Mouse (Mus musculus) c-Kit-positive CD71-positive TER-119-negative erythroid progenitor cells, embryonic 14.5 days (primary cell): Measurements from ENCODE around the gene Nav3.
"Not testable (repeated sequence)": the region's sequence is repeated elsewhere in the genome, so short reads cannot be mapped to it uniquely, and the experiment has no call there.

ENCODE experiments used
- DNase-seq: peaks from one replicate; pipeline ENCODE4 v3.0.0-alpha.2; 2013; ENCODE audit warnings: low read depth

Nav3 gene

DNA sequence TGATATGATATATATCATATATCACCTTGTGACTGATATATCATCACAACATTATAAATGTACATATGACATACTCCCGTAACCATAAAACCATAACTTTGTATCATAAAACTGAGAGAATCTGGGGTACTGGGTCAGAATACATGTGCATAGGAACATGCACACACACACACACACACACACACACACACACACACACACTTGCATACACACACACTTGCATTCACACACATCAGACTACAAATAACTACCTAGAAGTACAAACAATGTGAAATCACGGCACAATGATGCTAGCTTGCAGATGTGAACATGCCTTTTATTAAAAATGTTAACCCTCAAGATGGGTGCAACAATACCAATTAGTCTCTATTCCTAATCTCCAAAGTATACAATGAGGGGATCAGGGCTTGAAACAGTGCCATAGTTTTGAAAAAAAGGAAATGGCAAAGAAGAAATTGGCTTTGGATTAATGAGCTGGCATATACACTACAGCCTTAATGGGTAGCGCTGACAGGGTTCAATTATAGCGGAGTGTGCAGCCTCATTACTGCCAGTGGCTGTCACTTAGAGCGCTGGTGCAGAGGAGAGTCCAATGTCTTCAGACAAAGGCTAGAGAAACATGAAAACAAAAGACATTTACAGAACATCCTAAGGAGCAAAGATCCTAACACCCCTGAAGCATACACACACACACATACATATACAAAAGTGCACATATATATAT is 72.3 kb downstream of the Nav3 start:
- not testable (repeated sequence) for DNase-seq

DNA sequence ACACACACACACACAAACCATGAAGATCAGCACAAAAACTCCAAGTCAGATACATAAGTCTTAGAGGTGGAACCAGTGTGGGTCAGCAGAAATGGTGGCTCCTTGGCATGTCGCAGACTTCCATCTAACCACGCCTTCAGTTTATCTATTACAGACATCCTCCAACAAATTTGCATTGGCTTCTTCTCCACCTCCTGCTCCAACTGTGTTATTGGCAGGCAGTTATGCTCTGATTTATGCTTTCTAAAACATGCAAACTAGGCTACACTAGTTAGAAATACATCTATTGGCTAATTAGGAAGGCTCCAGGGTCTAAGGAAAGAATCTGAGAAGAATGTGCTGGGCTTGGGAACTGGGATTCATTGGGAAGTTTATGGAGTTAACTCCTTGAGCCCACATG is 75.2 kb downstream of the Nav3 start:
- DNase-seq = no peak

DNA sequence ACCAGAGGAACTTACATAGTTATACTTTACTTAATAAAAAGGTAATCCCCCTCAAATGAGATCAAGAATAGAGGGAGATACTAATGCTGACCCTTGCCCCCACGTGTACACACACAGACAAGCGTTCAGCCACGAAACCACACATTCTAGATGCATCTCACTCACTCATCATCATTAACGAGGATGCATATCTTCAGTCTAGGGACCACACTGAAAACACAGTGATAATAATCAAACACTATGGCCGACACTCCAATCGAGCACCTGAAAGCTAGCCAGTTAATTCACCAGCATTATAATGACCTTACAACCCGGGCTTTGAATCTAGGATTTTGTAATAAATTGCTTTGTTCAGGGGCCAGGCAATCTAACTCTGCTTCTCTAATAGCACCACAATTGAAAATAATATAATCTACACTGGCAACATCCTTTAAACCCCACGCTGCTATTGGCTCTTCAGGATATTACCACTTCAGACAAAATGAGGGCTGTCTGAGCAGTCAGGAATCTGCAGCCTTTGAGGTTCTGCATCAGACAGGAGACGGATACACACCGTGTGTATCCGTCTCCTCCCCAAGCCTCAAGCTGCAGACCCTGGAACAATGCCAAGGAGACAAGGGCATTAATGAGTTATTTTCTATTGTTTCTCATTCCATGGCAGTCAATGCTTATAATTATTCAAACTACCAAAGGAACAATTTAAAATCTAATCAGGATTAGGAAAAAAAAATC is 83.1 kb downstream of the Nav3 start:
- no peak for DNase-seq

DNA sequence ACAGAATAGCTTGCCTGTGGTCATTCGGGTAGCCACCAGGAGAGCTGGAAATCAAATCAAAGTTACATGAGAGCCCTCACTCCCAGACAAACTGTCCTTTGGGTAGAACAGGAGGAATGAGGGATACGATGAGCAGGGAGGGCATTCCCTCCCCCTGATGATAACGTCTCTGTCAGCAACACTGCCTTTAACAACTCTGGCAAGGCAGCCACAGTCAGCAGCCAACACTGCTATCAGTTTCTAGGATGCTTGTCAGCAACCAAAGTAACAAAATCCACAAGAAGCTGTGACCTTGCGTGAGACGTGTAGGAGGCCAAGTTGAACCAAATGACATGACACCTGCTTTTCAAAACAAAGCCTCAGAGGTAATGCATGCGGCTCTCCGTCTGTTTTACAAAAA is 103.9 kb downstream of the Nav3 start:
- no peak for DNase-seq

DNA sequence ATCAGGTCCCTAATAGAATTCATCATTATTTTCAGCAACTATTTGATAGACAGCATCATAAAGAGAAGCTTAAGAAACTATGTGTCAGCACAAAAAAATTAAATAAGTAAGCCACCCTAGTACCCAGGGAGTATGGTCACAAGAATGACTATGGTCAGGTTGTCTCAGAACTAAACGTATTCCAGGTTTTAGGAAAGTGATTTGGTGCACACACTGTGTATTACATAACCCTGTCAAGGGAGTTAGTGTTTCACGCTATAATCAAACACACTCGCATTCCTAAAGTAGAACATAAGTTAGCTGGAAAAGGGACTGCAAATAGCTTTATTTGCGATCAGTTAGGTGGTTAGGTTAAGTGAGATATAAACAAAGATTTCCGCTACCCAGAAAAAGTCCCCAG is 126.0 kb downstream of the Nav3 start:
- no peak for DNase-seq

DNA sequence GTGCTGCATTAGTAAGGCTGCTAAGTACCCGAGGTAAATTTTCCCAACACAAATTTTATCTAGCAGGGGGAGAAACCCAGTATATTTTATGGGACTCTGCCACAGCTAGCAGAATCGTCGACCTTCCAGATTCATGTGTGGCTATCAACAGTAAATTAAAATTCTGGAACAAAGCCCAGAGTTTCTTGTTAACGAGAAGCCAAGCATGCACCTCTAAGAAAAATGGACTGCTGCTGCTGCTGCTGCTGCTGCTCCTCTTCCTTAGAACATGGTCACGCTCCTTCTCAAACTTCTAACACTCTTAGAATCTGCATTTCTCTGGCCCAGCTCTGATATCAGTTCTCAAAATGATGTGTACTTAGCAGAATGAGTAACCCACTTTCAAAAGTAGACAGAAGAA is 126.4 kb downstream of the Nav3 start:
- no peak for DNase-seq

DNA sequence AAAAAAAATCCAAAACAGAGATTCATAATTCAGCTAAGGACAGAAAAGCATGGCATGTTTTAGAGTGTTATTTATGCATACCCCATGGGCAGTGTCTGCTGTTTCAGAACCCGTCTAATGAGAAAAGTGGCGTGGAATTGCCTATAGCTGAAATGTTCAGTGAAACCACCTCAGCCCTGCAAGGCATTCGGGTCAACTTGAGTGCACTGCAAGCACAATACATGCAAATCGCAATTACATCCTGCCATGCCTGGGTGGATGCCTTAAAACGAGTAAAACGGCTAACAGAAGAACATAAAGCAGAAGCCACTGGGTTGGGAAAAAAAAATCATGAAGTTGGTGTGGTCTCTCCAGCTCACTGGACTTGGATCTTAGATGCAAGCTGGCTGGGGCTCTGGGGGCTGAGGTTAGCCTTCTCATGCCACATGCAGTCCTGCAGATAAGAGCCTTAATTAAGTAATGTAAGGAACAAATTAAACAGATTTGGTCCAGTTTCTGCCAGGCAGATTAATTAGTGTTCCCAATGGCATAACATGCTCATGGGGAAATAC is 133.8 kb downstream of the Nav3 start:
- no peak for DNase-seq

DNA sequence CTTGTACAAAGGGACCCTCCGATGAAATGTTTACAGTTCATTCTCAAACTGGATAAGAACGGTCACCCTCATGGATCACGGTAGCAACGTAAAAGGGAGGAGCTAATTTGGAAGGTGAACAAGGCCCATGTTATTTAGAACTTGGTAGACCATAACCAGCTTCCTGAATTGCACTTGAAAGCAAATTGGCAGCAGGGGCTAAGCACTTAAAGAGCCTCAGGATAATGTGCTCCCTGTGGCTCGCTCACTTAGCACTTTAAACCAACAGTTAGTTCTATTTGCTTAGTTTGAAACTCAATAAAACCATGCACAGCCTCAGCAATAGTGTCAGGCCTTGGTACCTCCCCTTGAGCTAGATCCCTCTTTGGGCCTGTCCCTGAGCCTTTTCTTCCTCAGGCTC is 138.7 kb downstream of the Nav3 start:
- no peak for DNase-seq

DNA sequence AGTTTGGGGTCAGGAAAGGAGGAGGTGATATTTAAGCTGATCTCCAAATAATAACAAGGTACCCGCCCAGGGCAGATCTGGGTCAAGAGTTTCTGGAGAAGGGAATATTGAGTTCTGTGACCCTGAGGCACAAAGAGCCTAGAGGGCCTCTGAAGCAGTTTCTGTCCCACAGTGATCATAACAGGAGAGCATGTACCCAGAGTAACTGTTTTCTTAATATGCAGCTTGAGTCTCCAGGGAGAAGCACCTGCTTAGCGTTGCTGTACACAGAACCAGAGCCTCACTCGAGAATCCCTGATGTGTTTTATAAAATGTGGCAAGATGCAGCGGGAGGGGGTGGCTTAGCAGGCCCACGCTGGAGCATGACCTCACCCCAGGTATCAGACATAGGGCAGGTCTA is 141.5 kb downstream of the Nav3 start:
- DNase-seq = no peak

DNA sequence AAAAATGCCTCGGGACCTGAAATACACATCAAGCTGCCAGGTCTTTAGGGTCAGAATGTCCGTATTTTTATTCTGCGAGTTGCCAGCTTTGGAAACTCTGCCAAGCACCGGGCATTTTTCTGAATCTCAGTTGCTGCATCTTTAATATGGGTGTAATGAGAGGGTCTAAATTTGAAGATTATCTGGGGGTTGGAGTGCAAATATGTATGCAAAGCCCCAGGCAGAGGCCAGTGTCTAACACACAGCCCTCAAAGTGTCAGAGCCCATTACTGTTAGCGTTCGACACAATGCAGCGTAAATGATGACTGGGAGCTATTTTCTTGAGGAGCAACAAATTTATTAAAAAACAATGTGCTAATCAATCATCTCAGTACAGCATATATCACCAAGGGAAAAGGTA is 142.0 kb downstream of the Nav3 start:
- no peak for DNase-seq

DNA sequence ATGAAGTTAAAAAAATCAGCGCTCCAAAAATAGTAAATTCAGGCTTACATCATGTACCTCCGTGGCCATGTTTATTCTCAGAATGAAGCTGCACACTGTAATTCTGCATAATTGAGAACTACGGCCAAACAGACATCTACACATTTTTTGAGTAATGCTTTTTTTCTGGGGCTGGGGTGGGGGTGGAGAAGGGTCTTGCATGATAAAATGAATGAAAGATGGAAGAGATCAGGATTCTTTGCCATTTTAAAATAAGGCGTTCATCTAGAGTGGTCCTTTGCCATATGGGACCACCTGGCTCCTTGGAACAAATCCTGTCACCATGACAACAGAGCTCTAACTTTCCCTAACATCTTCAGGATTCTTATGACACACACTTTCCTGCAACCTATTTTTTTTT is 146.5 kb downstream of the Nav3 start:
- DNase-seq = no peak

DNA sequence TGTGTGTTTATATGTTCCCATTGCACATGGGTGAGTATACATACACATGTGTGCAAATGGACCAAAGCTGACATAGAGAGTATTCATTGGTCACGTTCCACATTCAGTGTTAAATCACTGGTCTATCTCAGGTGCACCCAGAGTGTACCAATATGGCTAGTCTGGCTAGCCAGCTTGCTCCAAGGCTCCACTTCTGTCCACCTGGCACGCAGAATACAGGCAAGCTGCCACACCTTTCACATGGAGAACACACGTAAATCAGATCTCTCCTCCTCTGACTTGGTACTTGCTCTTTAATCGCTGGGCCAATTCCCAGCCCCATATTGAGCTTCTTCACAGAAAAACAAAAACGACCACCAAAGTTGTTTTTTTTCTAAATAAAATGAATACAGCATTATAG is 150.4 kb downstream of the Nav3 start:
- no peak for DNase-seq

DNA sequence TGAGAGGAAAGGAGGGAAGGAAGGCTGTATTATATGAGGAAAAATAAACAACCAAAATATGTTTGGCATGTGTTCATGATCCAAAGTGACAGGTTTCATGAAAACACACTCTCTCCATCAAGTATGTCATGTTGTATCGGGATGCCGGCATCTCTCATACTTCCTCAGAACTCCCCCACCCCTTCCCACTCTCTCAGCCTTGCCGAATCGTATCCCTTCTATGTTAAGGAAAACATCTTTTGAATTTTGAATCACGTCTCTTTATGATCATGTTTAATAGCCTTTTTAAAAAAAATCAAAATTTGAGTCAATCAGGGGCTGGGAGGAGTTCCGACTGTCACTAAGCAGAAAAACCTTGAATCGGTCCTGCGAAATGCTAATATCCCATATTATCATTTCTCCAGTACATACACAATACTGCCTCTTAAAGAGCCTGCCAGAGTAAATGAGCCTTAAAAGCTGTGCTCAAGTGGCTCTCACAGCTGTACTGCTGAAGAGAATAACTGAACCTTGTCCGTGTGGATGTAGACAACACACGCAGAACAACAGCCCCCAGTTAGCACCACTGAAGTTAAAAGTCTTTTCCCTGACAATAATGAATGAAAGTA is 165.9 kb downstream of the Nav3 start:
- no peak for DNase-seq

DNA sequence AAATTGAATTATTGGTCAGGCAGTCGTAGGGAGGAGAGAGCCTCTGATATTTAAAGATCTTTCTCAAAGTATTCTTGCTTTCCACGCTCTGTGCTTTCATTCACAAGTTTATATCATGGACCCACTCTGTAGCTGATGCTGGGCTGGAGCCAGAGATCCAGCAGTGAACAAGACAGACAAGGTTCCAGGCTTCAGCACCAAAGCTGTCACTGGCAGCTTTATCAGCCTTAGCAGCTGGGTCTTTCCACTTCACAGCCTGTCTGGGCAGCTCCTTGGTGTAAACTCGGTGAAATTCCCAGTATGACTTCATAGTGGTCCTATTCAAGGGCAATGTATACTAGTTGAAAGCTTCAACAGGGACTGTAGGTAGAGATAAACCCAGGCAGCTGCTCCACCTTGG is 172.1 kb downstream of the Nav3 start:
- DNase-seq = no peak

DNA sequence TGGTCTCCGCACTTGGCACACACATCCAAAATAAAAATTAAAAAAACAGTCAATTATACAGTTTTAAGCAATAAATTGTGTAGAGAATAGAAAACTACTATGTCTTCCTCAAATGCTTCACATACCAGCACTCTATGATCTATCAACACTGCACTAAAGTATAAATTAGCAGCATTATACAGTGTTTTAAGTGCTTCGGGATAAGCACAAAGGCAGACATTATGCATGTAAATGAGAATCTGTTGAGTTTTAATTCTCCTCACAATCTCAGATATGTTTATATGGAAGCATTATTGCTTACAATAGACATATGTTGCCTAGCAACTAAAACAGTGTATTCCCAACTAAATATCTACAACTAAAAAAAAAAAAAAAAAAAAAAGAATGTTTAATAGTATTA is 183.2 kb downstream of the Nav3 start:
- DNase-seq = no peak

DNA sequence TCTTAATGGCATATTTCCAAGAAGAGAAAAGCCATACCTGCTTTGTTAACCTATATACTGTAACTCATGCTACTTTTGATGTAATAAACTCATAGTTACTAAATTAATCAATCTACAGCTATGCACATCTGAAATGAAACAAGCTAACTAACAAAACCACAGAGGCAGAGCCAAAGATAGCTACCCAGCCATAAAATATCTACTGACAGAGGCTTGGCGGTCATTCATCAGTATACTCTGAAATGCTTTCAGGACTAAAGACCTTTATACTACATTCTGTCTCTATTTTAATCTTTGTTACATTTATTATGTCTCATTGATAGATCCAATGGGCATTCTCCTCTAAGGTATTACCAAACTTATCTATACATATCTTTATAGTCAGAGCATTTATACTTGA is 185.4 kb downstream of the Nav3 start:
- no peak for DNase-seq

DNA sequence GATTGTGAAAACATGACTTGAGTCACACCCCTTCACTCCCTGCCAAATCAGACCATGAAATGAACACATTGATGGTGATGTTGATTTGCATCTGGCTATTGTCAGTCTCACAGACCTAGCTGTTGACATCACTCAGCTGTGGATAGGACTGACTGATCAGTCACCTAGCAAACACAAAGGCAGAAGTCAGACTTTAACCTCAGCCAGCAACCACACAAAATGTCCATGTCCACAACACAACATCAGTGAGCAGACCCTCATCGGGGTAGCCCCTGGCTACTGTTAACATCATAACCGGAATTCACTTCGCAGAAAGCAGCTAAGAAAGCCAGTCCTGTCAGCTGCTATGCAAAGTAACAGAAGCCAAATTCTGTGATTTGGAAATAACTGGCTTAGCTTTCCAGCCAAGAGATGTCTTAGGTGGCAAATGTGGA is 213.9 kb downstream of the Nav3 start:
- DNase-seq = no peak

DNA sequence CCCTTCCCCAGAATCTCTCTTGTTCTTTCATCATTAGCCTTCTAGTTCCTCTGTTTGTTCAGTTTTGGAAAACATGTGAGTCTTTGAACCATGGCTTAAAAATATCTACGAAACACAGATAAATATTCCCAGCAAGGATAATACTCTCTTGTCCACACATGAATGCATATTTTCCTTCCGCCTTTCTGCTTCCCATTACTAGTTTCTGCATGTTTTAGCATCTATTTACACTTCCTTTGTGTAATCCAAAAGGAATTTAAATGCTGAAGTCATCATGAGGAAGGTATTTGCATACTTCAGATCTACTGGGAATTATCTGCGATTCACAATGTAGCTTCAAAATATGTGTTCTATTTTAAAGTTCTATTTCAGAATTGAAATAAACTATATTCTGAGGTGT is 215.3 kb downstream of the Nav3 start:
- no peak for DNase-seq

DNA sequence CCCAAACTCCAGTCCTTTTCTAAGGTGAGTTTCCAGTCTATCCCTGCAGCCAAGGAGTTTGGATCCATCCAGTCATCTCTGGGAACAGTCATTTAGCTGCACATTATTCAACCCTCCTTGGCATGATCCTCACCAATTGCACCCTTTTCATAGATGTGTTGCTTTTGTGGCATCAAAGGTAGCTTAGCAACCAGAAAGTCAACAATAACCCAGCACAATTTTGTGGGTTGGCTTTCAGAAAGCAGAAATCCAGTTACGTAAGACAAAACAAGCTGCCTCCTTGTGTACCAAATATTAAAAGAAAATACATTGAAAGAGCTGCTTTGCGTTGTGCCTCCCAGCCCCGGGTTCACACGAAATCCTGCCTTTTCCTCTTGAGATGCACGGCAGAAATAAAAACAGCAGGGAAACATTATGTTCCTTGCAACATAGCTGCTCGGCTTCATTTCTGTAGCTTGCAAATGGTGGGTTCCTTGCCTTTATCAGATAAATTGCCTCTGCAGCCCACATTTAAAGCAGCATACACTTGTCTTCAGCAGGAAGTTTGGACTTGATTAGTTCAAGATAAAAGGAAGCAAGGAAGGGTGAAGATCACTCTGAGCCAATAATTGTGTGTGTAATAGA is 222.6 kb downstream of the Nav3 start:
- DNase-seq = no peak

DNA sequence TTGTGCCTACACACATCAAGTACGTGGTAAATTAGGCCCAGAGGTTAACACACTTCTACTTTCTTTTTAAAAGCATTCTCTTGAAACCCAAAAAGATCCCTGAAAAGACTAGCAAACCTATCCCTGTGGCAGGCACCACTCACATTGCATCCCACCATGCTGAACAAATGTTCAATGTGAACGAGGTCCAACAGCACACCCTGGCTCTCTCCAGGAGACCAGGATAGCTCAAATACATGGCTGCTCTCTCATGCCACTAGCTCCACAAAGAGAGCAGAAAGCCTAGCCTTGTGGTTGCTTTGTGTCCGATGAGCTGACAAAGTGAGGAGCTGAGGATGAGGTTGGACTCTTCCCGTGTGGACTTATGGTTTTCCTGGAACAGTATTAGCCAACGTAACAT is 249.6 kb downstream of the Nav3 start:
- DNase-seq = no peak

DNA sequence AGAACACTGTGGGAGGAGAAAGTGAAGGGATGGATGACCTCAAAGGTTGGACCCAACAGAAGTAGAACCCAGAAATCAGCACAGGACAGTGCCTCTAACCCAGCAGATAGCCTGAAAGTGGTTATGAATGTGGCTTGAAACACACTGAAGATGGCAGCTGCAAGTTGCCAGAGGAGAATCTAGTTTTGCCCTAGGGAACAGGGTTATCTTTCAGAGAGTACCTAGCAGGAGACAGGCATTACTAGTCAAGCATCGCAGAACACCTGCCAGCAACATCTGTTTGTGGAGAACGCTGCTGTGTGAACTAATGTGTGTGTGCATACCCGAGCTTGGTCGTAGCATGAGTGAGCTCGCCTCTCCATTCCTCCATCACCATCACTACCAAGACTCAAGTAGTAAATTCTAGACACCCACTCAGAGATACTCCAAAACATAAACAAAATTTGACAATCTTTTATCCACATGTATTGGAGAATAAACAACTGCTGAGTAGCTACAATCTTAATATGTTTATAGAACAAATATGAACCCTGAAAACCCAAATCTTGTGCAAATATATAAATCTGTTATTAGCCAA is 251.8 kb downstream of the Nav3 start:
- no peak for DNase-seq

DNA sequence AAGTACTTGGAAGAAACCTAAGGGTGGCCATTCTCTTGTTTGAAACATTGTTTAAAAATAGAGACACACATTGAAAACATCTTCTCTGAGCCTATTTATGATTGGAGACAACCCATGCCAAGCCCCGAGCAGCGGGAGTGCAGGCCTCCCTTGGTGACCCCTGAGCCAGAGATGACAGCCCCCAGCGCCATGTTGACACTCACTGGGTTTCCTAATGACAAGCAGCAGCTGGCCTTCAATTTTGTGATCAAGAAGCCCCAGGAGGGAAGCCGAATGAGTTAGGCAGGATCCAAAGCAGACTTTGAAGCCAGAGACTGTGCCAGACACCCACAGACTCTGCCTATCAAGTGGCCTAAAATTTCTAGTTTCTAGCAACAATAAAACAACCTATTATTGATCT is 263.1 kb downstream of the Nav3 start:
- DNase-seq = no peak
